Mouse (Mus musculus): ENCODE data around the gene Trpc4ap. TPM values are rescaled to one million over a fixed set of nuclear protein-coding genes. Genes with fewer than 3 reads are reported as not detected.

Gene Trpc4ap
- polyA plus RNA-seq, 1 experiment from 2014 or later: 92.4 TPM

DNA sequence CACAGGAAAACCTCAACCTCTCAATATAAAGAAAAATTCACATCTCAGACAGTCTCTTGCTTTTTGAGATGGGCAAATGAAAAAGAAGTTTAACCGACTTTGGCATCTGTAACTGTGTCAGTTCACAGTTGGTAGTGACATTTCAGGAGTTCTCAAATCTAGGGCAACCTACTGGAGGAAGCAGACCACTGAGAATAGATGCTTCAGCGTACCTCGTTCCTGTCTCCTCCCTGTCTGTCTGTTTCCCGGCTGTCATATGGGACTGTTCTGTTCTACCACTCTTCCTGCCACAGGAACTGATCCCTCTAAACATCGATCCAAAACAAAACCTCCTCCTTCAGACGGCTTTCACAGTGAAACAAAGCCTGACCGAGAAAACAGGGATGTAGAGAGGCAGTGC lies 46.4 kb downstream of the Trpc4ap start:
- no peaks in the 10 kb centered on the region for H3K9me3 ChIP-seq (replicated peaks; ENCODE audit: control insufficient read depth, low read length)
- H3K4me3 ChIP-seq (ENCODE audit: low read depth, low read length): no peak overlapping the region
- no peak overlapping the region for H3K9ac ChIP-seq (ENCODE audit: low read depth, low read length)
- H3K36me3 ChIP-seq (ENCODE audit: control insufficient read depth, insufficient read depth, low read length): peaks cover 54% of the 10 kb centered on the region
- no peak for ATAC-seq (replicated peaks; ENCODE audit: insufficient number of reproducible peaks, low FRiP score, low TSS enrichment)
- H3K4me1 ChIP-seq (ENCODE audit: control insufficient read depth, insufficient read depth, low read length): no peaks in the 10 kb centered on the region
- no peak overlapping the region for H3K4me2 ChIP-seq
- 87% methylated on average over 7 of the region's 7 CpGs for WGBS (ENCODE audit: insufficient replicate concordance)
- H3K27me3 ChIP-seq (ENCODE audit: control insufficient read depth, insufficient read depth, low read length): no peaks in the 10 kb centered on the region
- H3K27ac ChIP-seq (ENCODE audit: low read depth, low read length): no peak overlapping the region

DNA sequence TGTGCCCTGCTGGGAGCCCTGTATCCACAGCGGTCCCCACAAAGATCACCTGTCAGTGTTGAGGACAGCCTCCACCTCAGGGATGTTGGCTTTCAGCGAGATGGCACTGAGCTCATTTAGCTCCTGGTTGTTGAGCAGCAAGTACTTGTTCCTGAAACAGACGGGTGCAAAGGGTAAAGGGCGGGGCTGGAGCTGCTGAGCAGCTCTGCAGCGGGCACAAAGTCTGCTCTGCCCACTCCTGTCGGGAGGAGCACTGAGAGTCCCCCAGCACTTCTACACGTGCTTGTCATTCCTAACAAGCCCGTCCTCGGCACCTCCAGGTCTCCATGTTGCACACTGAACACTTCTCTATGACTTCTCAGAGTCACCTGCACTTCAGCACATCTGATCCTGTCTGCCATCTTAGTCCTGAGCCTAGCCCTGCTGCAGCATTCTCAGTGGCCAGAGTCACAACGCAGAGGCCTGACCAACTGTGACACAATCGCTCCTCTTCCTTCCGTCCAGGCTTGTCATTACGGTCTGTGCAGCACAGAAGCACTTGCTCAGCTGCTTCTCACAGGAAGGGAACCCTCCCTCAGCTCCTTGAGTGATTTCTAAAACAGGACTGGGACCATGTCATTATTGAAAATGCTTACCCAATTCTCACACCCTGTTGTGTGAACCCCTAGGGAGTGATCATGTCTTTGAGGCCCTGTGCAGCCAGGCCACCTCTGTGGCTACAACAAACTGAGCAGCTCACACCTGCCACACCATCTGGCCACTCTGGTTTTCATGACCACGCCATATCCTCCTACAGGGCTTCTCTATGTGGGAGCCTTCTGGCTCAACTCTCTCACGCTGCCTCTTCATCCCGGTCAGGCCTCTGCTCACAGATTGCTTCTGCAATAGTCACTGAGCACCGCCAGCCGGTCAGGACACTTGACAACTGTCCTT lies 50.4 kb downstream of the Trpc4ap start:
- WGBS (ENCODE audit: insufficient replicate concordance): 87% methylated on average over 18 of the region's 18 CpGs
- no peaks in the 10 kb centered on the region for H3K27me3 ChIP-seq (ENCODE audit: control insufficient read depth, insufficient read depth, low read length)
- H3K4me2 ChIP-seq: no peak overlapping the region
- no peak overlapping the region for H3K27ac ChIP-seq (ENCODE audit: low read depth, low read length)
- no peak overlapping the region for H3K9ac ChIP-seq (ENCODE audit: low read depth, low read length)
- H3K9me3 ChIP-seq (replicated peaks; ENCODE audit: control insufficient read depth, low read length): no peaks in the 10 kb centered on the region
- H3K36me3 ChIP-seq (ENCODE audit: control insufficient read depth, insufficient read depth, low read length): peaks cover 44% of the 10 kb centered on the region
- no peak overlapping the region for H3K4me3 ChIP-seq (ENCODE audit: low read depth, low read length)
- H3K4me1 ChIP-seq (ENCODE audit: control insufficient read depth, insufficient read depth, low read length): no peaks in the 10 kb centered on the region
- no peak for ATAC-seq (replicated peaks; ENCODE audit: insufficient number of reproducible peaks, low FRiP score, low TSS enrichment)

DNA sequence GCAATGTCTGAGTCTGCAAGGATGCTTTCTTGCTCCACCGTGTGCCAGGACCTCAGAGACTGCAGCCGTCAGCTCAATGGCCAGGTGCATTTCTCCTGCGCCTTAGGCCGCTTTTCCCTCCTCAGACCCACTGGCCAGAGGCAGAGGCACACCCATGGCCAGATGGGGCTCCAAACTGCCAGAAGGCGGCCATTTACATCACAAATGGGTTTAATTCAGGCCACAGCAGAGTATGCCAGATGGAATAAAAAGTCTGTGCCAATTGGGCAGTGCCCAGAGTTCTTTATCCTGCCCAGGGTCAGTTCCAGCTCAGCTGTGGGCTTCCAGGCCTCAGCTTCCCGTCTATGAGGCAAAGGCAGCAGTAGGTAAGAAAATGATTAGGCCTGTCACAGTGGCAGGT lies 51.5 kb downstream of the Trpc4ap start:
- no peaks in the 10 kb centered on the region for H3K4me1 ChIP-seq (ENCODE audit: control insufficient read depth, insufficient read depth, low read length)
- no peak overlapping the region for H3K4me3 ChIP-seq (ENCODE audit: low read depth, low read length)
- no peak overlapping the region for H3K4me2 ChIP-seq
- 89% methylated on average over 6 of the region's 6 CpGs for WGBS (ENCODE audit: insufficient replicate concordance)
- H3K27me3 ChIP-seq (ENCODE audit: control insufficient read depth, insufficient read depth, low read length): no peaks in the 10 kb centered on the region
- H3K36me3 ChIP-seq (ENCODE audit: control insufficient read depth, insufficient read depth, low read length): peaks cover 38% of the 10 kb centered on the region
- no peak overlapping the region for H3K9ac ChIP-seq (ENCODE audit: low read depth, low read length)
- no peak for ATAC-seq (replicated peaks; ENCODE audit: insufficient number of reproducible peaks, low FRiP score, low TSS enrichment)
- H3K9me3 ChIP-seq (replicated peaks; ENCODE audit: control insufficient read depth, low read length): no peaks in the 10 kb centered on the region
- H3K27ac ChIP-seq (ENCODE audit: low read depth, low read length): no peak overlapping the region

DNA sequence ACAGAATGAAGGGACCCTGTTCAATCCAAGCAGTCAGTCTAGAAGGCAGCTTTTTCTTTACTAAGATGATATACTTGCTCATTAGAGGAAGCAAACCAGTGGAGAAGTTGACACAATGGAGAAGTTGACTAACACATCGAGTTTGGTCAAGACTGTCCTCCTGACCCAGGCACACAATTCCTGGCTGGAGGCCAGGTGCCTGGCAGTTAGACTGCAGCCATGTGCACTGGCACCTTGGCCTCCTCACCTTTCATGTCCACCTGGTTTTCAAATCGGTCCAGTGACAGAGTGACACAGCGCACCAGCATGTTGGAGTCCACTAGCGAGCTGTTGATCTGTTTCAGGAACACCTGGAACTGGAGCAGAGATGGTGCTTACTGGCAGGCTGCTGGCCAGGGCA lies 54.8 kb downstream of the Trpc4ap start:
- Histone ChIP-seq H3K9ac (ENCODE audit: low read depth, low read length) (no peak overlapping the region), H3K36me3 (ENCODE audit: control insufficient read depth, insufficient read depth, low read length) (peaks cover 42% of the 10 kb centered on the region), H3K27ac (ENCODE audit: low read depth, low read length) (no peak overlapping the region), H3K4me1 (ENCODE audit: control insufficient read depth, insufficient read depth, low read length) (peaks cover 1% of the 10 kb centered on the region; the same call in 1 of the 2 replicates), H3K4me2 (no peak overlapping the region), H3K4me3 (ENCODE audit: low read depth, low read length) (no peak overlapping the region), H3K27me3 (ENCODE audit: control insufficient read depth, insufficient read depth, low read length) (peaks cover 12% of the 10 kb centered on the region), H3K9me3 (replicated peaks; ENCODE audit: control insufficient read depth, low read length) (no peaks in the 10 kb centered on the region)
- WGBS (ENCODE audit: insufficient replicate concordance): 90% methylated on average over 4 of the region's 4 CpGs
- ATAC-seq (replicated peaks; ENCODE audit: insufficient number of reproducible peaks, low FRiP score, low TSS enrichment): no peak

DNA sequence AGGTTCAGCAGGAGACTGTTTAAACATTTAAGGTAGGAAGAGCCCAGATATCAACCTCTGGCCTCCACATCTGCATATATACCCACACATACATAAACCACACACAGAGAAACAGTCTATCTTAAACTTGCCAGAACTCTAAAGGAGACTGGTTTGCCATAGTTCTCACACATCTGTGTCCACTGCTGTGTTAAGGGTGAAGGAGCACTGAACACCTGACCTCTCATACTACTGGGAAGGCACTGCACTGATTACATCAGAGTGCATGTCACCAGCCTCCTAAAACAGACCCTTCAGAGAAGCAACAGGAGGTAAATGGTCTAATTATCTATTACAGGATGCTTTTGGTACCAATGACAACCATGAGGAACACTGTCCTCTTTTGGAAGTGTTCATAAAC lies 55.3 kb downstream of the Trpc4ap start:
- H3K4me1 ChIP-seq (ENCODE audit: control insufficient read depth, insufficient read depth, low read length): peaks cover 5% of the 10 kb centered on the region; the same call in 1 of the 2 replicates
- H3K4me3 ChIP-seq (ENCODE audit: low read depth, low read length): no peak overlapping the region
- no peak overlapping the region for H3K4me2 ChIP-seq
- H3K27me3 ChIP-seq (ENCODE audit: control insufficient read depth, insufficient read depth, low read length): peaks cover 17% of the 10 kb centered on the region
- no peaks in the 10 kb centered on the region for H3K9me3 ChIP-seq (replicated peaks; ENCODE audit: control insufficient read depth, low read length)
- H3K27ac ChIP-seq (ENCODE audit: low read depth, low read length): no peak overlapping the region
- ATAC-seq (replicated peaks; ENCODE audit: insufficient number of reproducible peaks, low FRiP score, low TSS enrichment): no peak
- H3K9ac ChIP-seq (ENCODE audit: low read depth, low read length): no peak overlapping the region
- H3K36me3 ChIP-seq (ENCODE audit: control insufficient read depth, insufficient read depth, low read length): peaks cover 47% of the 10 kb centered on the region

DNA sequence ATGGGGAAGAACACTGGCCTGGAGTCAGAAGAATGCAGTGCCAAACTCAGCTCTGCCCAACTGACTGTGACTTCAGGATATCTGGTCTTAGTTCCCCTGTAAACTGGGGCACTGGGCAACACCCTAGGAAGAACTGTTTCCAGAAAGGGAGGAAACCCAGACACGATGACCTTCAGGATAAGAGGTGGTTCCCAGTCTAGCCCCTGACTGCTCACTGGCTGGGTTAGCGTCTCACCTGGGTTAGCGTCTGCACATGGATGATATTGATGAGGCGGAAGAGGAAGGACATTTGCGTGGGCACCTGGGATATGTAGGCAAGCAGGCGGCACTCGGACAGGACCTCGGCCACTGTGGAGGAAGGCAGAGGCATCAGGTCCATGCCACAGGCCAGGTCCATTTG lies 56.2 kb downstream of the Trpc4ap start:
- H3K4me2 ChIP-seq: no peak overlapping the region
- no peak overlapping the region for H3K27ac ChIP-seq (ENCODE audit: low read depth, low read length)
- no peak overlapping the region for H3K4me3 ChIP-seq (ENCODE audit: low read depth, low read length)
- peaks cover 6% of the 10 kb centered on the region; the same call in 1 of the 2 replicates for H3K4me1 ChIP-seq (ENCODE audit: control insufficient read depth, insufficient read depth, low read length)
- ATAC-seq (replicated peaks; ENCODE audit: insufficient number of reproducible peaks, low FRiP score, low TSS enrichment): no peak
- peaks cover 45% of the 10 kb centered on the region for H3K36me3 ChIP-seq (ENCODE audit: control insufficient read depth, insufficient read depth, low read length)
- WGBS (ENCODE audit: insufficient replicate concordance): 89% methylated on average over 8 of the region's 8 CpGs
- peaks cover 24% of the 10 kb centered on the region for H3K27me3 ChIP-seq (ENCODE audit: control insufficient read depth, insufficient read depth, low read length)
- no peaks in the 10 kb centered on the region for H3K9me3 ChIP-seq (replicated peaks; ENCODE audit: control insufficient read depth, low read length)
- H3K9ac ChIP-seq (ENCODE audit: low read depth, low read length): no peak overlapping the region

DNA sequence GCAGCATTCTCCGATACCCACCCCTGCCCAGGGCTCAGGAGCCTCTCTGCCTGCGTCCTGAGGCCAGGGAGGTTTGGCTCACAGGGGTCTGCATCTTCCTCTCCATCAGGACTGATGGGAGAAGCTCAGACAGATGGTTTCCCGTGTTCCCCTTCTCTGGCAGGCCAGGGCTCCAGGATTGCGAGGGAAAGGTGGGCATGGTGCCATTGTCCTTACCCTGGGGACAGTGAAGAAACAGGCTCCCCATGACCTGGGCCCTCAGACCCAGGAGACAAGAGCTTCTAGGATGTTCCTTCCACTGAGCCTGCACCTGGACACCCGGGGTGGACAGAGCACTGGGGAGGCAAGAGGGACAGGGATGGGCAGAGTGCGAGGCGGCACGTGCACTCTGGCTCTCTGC lies 57.6 kb downstream of the Trpc4ap start:
- H3K4me3 ChIP-seq (ENCODE audit: low read depth, low read length): no peak overlapping the region
- H3K27ac ChIP-seq (ENCODE audit: low read depth, low read length): 0 out of 2 replicates have a peak overlapping the region, but pooled peaks have one; percentile 46
- peaks cover 36% of the 10 kb centered on the region for H3K36me3 ChIP-seq (ENCODE audit: control insufficient read depth, insufficient read depth, low read length)
- no peak overlapping the region for H3K9ac ChIP-seq (ENCODE audit: low read depth, low read length)
- no peaks in the 10 kb centered on the region for H3K9me3 ChIP-seq (replicated peaks; ENCODE audit: control insufficient read depth, low read length)
- WGBS (ENCODE audit: insufficient replicate concordance): 90% methylated on average over 8 of the region's 8 CpGs
- H3K27me3 ChIP-seq (ENCODE audit: control insufficient read depth, insufficient read depth, low read length): peaks cover 38% of the 10 kb centered on the region
- H3K4me2 ChIP-seq: no peak overlapping the region
- peaks cover 17% of the 10 kb centered on the region for H3K4me1 ChIP-seq (ENCODE audit: control insufficient read depth, insufficient read depth, low read length)
- no peak for ATAC-seq (replicated peaks; ENCODE audit: insufficient number of reproducible peaks, low FRiP score, low TSS enrichment)

DNA sequence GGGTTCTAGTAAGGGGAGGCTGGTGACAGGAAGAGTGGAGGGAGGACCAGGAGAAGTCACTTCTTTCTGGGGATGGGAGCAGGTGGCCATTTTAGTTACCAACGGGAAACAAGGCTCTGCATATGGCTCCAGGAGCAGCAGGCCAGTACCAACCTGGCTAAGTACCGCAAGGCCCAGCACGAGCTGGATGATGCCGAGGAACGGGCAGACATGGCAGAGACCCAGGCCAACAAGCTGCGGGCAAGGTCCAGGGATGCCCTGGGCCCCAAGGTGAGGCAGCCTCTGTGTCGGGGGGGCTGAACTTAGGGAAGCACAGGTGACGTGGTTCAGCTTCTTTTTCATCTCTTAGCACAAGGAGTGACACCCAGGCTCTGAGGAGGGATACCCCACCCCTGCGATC lies 58.5 kb downstream of the Trpc4ap start:
- no peaks in the 10 kb centered on the region for H3K9me3 ChIP-seq (replicated peaks; ENCODE audit: control insufficient read depth, low read length)
- H3K9ac ChIP-seq (ENCODE audit: low read depth, low read length): no peak overlapping the region
- no peak overlapping the region for H3K27ac ChIP-seq (ENCODE audit: low read depth, low read length)
- H3K27me3 ChIP-seq (ENCODE audit: control insufficient read depth, insufficient read depth, low read length): peaks cover 46% of the 10 kb centered on the region
- ATAC-seq (replicated peaks; ENCODE audit: insufficient number of reproducible peaks, low FRiP score, low TSS enrichment): no peak
- H3K4me3 ChIP-seq (ENCODE audit: low read depth, low read length): no peak overlapping the region
- peaks cover 33% of the 10 kb centered on the region for H3K36me3 ChIP-seq (ENCODE audit: control insufficient read depth, insufficient read depth, low read length)
- H3K4me2 ChIP-seq: no peak overlapping the region
- 87% methylated on average over 9 of the region's 9 CpGs for WGBS (ENCODE audit: insufficient replicate concordance)
- peaks cover 25% of the 10 kb centered on the region for H3K4me1 ChIP-seq (ENCODE audit: control insufficient read depth, insufficient read depth, low read length)

DNA sequence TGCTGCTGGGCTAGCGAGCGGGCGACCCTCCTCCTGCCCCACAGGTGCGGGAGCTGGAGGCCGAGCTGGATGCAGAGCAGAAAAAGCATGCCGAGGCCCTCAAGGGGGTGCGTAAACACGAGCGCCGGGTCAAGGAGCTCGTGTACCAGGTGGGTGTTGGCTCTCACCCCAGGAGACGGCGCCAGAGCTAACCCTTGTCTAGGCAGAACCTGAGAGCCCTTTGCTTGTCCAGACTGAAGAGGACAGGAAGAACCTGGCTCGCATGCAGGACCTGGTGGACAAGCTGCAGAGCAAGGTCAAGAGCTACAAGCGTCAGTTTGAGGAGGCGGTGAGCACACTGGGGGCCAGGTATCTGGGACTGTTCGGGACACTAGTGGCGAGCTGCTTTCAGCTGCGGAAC lies 59.1 kb downstream of the Trpc4ap start:
- no peak overlapping the region for H3K27ac ChIP-seq (ENCODE audit: low read depth, low read length)
- H3K36me3 ChIP-seq (ENCODE audit: control insufficient read depth, insufficient read depth, low read length): peaks cover 37% of the 10 kb centered on the region
- 67% methylated on average over 17 of the region's 19 CpGs for WGBS (ENCODE audit: insufficient replicate concordance)
- no peak for ATAC-seq (replicated peaks; ENCODE audit: insufficient number of reproducible peaks, low FRiP score, low TSS enrichment)
- no peaks in the 10 kb centered on the region for H3K9me3 ChIP-seq (replicated peaks; ENCODE audit: control insufficient read depth, low read length)
- H3K4me1 ChIP-seq (ENCODE audit: control insufficient read depth, insufficient read depth, low read length): peaks cover 27% of the 10 kb centered on the region
- H3K4me2 ChIP-seq: no peak overlapping the region
- peaks cover 51% of the 10 kb centered on the region for H3K27me3 ChIP-seq (ENCODE audit: control insufficient read depth, insufficient read depth, low read length)
- no peak overlapping the region for H3K9ac ChIP-seq (ENCODE audit: low read depth, low read length)
- no peak overlapping the region for H3K4me3 ChIP-seq (ENCODE audit: low read depth, low read length)

All from heart, embryonic 11.5 days (tissue).